Comparison of ENCODE assay signal across 9 mouse cellular contexts in genomic region chr11:96462191-96462752, GRCm38 (mm10). TPM values are rescaled to one million over a fixed set of nuclear protein-coding genes. Genes with fewer than 3 reads are reported as not detected.
DNase-seq lines count a peak whose midpoint lies in the region; ATAC-seq lines count a peak whose summit lies in the region.
"Had no signal": no experiment of that assay in that cellular context is flagged by ENCODE, and none has a peak within 500 bp of the region (broad histone marks: within the 10 kb centered on the region; RNA-seq: fewer than 3 reads in every experiment).

No protein-coding gene starts in this region.

- ATAC-seq in forebrain, embryonic 16.5 days = peak; percentile 71
- peak; percentile 78 for ATAC-seq in midbrain, embryonic 11.5 days (ENCODE audit: low FRiP score)

- H3K4me1 ChIP-seq in forebrain, embryonic 16.5 days (replicated peaks; ENCODE audit: control insufficient read depth, insufficient read depth, low read length) = peaks cover 34% of the 10 kb centered on the region
- H3K4me1 ChIP-seq in midbrain, embryonic 11.5 days (ENCODE audit: control insufficient read depth, insufficient read depth, low read length) = peaks cover 18% of the 10 kb centered on the region

- DNase-seq in layer of hippocampus, adult 9-11 months = peak; percentile 34
- no peak for DNase-seq in layer of hippocampus, adult 8-10 months (ENCODE audit: low spot score in 2 of 2)
- peak; percentile 75 for DNase-seq in brain, embryonic 18.5 days (ENCODE audit: low read depth, low spot score)
- DNase-seq in midbrain, embryonic 11.5 days (ENCODE audit: low spot score, missing footprints) = peak; percentile 89
- DNase-seq in heart, postnatal 14 days = no peak
- no peak for DNase-seq in adipocyte (ENCODE audit: low spot score)
- DNase-seq in cerebellum, postnatal 25 days = no peak
- DNase-seq: kidney, postnatal 4 days had no signal

- H3K9ac ChIP-seq in forebrain, embryonic 16.5 days (replicated peaks; ENCODE audit: low read depth, low read length) = no peak overlapping the region
- H3K9ac ChIP-seq in midbrain, embryonic 11.5 days (ENCODE audit: low read length) = 0 out of 2 replicates have a peak overlapping the region, but pooled peaks have one; percentile 1

- H3K9me3 ChIP-seq in forebrain, embryonic 16.5 days (ENCODE audit: control insufficient read depth, low read length) = no peaks in the 10 kb centered on the region
- H3K9me3 ChIP-seq in midbrain, embryonic 11.5 days (ENCODE audit: control insufficient read depth, low read length) = no peaks in the 10 kb centered on the region

- no peak overlapping the region for H3K4me3 ChIP-seq in forebrain, embryonic 16.5 days (replicated peaks; ENCODE audit: low read length)
- H3K4me3 ChIP-seq in midbrain, embryonic 11.5 days (ENCODE audit: low read depth, low read length) = no peak overlapping the region

- intact Hi-C loops in heart, postnatal 14 days (cut with DNase I) = no loop called here

- WGBS in forebrain, embryonic 16.5 days = 6% methylated on average over 9 of the region's 9 CpGs
- WGBS in midbrain, embryonic 11.5 days = 9% methylated on average over 9 of the region's 9 CpGs

- peaks cover 5% of the 10 kb centered on the region; the same call in 1 of the 2 replicates for H3K27me3 ChIP-seq in forebrain, embryonic 16.5 days (replicated peaks; ENCODE audit: control insufficient read depth, insufficient read depth, low read length)
- peaks cover 15% of the 10 kb centered on the region; the same call in 1 of the 2 replicates for H3K27me3 ChIP-seq in midbrain, embryonic 11.5 days (ENCODE audit: control insufficient read depth, insufficient read depth, low read length)

- H3K27ac ChIP-seq in forebrain, embryonic 16.5 days (ENCODE audit: low read length) = peak overlapping the region; percentile 56; the same call in 1 of the 2 replicates
- H3K27ac ChIP-seq in midbrain, embryonic 11.5 days (ENCODE audit: low read depth, low read length) = peak overlapping the region; percentile 37; the same call in 1 of the 2 replicates

- H3K36me3 ChIP-seq in forebrain, embryonic 16.5 days (ENCODE audit: control insufficient read depth, insufficient read depth) = no peaks in the 10 kb centered on the region
- no peaks in the 10 kb centered on the region for H3K36me3 ChIP-seq in midbrain, embryonic 11.5 days (ENCODE audit: control insufficient read depth, insufficient read depth, low read length)

- peak overlapping the region; percentile 39 for H3K4me2 ChIP-seq in forebrain, embryonic 16.5 days (ENCODE audit: low read length)
- H3K4me2 ChIP-seq in midbrain, embryonic 11.5 days = peak overlapping the region; percentile 10; the same call in 1 of the 2 replicates

RNA-seq across cellular contexts. Expression of gene Skap1, which starts 2.1 kb away (rescaled TPM):
- 1 to 10 TPM; 1.1 to 2.8 (median 2.3) TPM for total RNA-seq in layer of hippocampus, adult 8-10 months (2022)
- polyA plus RNA-seq in forebrain, embryonic 16.5 days (2015; fragmentation: Nextera tagmentation; extraction: Ambion mirVana) = 2.1 and 3.4 TPM in 2 replicates
- 1.2 and 1.3 TPM in 2 replicates for polyA plus RNA-seq in midbrain, embryonic 11.5 days (2014; fragmentation: Nextera tagmentation; extraction: Ambion mirVana)
- total RNA-seq in heart, postnatal 14 days (2021) = 1 to 10 TPM in 1 of 2 experiments, under 1 TPM in 1; 0.76 to 6.2 TPM

Comparison
In these comparisons a context has a peak if more than half of its experiments do, and no peak if none do; other contexts are left out.
1. DNase-seq: peak in layer of hippocampus, adult 9-11 months (single experiment), brain, embryonic 18.5 days (single experiment) and midbrain, embryonic 11.5 days (single experiment); none in layer of hippocampus, adult 8-10 months (0 of 2), heart, postnatal 14 days (0 of 2), adipocyte (single experiment) and cerebellum, postnatal 25 days (0 of 2).